Mouse (Mus musculus) erythroblast, embryonic 14.5 days (primary cell): ENCODE measurements at regions not wholly inside any gene's neighbourhood (a gene's known extent, or its start where the extent isn't known, plus 50 kb on each side); places are given as distances from the start of the nearest gene placed in this dataset.

ENCODE experiments used
- GATA1 ChIP-seq: IDR thresholded peaks from 2 replicates; pipeline ENCODE4 v1.6.1; 2012; ENCODE audit warnings: low read length, inconsistent platforms, mixed read lengths
- TAL1 ChIP-seq: IDR thresholded peaks from 3 replicates; pipeline ENCODE4 v1.6.1; 2012; ENCODE audit warnings: low read length, inconsistent platforms, mixed read lengths

DNA sequence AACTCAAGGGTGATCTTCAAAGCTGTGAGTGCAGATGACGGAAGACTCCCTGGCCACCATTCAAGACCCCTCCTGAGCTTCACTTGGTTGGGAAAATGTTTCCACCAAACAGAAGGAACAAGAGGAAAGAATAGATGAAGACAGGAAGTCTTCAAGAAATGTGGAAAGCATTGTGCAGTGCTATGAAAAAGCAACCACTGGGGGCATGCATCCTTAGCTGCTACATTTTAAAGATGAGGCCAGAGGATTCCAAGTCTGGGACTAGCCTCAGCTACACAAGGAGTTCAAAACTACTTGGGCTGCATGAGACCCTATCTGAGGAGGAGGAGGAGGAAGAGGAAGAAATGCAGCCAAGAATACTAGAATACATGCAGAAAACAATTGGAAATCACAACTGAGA is 207.6 kb upstream of the Hes1 start:
- no peak for TF ChIP-seq GATA1
- TF ChIP-seq TAL1 = no peak
